Mouse (Mus musculus): Measurements from ENCODE around the gene Plbd2.
A peak's percentile ranks its signal among the peaks of the same experiment; 100 is the strongest.

Plbd2 gene

DNA sequence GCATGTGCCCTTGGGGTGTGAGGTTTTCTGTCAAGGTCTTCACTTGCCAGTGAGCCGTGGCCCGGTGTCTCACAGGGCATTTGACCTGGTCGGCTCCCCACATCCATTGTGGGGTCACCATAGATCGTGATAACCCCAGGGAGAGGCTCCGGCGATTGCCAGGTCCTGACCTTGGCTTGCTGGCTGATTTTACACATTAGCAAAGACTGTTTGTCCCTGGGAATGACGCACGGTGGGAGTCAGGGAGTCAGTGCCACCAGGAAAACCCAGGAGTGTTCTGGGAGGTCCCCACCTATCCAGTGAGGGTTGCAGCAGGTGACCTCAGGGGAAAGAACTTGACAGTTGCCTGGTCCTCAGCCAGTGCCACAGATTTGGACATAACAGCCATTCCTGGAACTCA, 30.7 kb downstream of the Plbd2 start, which contains the start of gene Sdsl:
Gene Sdsl, minus strand, starts transcription at position 41 of the 400 bp plus-strand sequence.
- DNase-seq, result no peak

DNA sequence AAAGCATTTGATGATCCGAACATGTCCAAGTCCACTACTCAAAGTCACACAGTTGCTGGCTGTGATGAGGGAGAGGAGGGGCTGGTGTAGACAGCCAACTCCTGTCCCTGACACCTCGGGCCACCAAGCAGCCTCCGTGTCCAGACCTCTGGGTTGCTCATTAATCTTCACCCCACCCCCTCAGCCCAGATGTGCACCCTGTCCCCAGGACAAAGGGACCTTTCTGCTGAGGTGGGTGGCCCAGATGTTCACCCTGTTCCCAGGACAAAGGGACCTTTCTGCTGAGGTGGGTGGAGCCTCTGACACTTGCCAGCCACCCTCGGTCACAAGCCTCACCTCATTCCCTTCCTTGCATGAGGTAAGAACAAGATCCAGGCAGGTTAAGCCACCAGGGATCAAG, 31.9 kb downstream of the Plbd2 start:
- no peak for DNase-seq

DNA sequence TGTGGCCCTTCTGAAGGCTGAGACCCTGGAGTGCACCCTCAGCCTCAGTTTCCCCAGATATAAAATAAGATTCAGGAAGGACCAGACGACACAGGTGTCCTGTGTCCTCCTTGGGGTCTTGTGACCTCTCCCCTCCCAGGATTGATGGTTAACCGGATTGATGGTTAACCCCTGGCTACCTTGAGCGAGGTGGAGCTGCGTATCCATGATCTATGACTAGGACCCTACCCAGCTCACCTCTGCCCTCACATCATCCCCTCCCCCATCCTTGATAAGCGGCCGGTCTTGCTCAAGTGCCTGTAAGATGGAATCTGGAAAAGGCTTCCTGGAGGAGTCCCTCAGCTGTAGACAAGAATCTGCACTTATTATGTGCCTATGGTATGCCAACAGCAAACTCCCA, 34.6 kb downstream of the Plbd2 start:
- no peak for DNase-seq

DNA sequence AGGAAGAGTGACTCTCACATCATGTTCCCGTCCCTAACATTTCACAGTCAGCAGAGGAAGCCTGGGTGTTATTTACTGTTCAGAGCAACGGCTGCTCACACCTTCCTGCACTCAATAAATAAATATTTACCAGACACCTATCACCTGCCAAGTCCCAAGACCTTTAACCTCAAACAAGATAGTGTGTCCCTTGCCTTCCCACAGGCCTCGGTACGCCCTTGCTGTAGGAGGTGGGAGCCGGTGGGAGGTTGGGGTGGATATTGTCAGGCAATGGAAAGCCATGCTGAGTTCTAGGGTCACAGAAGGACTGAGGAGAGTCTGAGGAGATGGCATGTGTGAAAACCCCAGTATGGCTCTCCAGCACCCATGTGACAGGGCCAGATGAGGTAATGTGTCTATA, 35.1 kb downstream of the Plbd2 start:
- DNase-seq, result no peak

GRCm38 (mm10) chr5:120467026-120467425, 36.4 kb downstream of the Plbd2 start:
- peak; percentile 33 for DNase-seq

DNA sequence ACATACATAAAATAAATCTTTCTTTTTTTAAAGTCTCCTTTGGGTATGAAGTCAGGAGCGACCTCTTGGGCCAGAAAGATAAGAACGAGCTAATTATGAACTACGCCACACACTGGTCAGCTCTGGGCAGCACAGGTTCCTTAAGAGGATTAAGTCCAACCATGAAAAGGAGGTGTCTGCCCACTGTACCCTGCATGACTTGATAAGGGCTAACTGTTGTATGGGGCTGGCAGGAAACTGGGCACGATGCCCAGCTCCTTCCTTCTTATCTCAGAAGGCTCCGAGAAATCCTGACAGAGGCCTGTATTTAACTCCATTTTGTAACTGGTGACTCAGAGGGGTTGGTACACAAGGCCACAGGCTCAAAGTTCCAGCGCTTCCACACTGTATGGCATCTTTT, 37.6 kb downstream of the Plbd2 start:
- DNase-seq, result peak; percentile 43

GRCm38 (mm10) chr5:120465062-120465461, 38.4 kb downstream of the Plbd2 start:
- no peak for DNase-seq

GRCm38 (mm10) chr5:120464321-120464720, 39.1 kb downstream of the Plbd2 start:
- DNase-seq, result no peak

DNA sequence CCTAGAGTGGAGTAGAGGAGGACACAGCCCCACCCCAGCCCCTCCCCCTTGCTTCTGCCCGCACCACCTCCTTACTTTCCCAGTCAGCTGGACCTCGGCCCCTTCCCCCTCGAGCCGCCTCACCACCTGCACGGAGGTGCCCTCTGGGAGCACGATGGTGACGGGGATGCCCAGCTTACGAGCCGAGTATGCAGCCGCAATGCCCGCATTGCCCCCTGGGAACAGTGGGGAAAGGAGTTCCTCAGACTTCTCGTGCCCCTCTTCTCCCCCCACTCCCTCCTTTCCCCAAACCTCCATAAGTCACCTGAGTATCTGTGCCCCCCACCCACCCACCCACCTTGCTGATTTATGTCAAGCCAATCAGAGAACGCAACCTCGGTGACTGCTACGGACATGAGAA, 41.5 kb downstream of the Plbd2 start:
- no peak for DNase-seq

DNA sequence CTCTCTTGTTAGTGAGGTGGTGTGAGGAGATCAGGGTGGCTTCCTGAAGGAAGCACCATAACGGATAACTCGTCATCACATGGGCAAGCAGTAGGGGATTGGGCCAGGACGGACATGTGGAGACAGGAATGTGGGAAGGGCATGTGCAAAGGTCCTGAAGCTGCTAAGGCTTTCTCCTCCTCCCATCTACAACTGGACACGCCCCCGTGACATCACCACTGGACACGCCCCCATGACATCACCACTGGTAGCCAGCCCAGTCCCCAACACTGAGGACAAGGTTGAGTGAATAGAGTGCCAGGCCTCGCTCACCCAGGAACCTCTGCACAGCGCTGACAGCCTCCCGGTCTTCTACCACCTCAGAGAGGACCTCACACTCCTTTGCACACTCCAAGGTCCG, 44.3 kb downstream of the Plbd2 start:
- DNase-seq, result peak; percentile 35

GRCm38 (mm10) chr5:120457628-120458027, 45.8 kb downstream of the Plbd2 start:
- DNase-seq, result peak; percentile 91

DNA sequence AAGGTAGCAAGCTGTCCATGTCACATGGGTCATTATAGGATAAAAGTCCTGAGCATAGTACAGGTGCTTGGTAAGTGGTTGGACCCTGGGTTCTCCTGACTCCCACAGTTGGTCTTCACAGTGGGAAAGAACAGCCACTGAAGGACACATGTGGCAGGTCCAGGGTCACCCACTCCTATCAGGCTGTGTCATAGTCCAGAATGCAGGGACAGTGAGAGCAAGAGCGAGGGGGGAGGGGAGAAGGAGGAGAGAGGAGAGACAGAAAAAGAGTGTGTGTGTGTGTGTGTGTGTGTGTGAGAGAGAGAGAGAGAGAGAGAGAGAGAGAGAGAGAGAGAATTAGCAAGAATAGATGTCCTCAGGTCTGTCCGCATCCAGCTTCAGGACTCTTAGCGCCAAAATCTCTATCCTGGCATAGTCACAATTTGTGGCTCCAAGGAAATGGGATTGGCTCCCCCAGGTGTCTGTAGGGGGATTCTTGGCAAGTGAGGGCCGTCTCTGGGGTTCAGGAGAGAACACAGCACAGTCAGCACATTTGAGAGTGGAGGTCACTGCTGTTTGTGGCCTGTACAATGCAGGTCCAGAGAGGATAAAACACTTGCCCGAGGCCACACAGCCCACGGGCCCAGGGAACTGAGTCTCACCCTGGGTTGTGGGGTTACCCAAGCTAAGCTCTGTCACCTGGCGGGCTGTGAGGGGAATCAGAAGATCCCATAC, 46.4 kb downstream of the Plbd2 start:
- DNase-seq, result no peak

- DNase-seq, result no peak
These were observed 47.2 kb downstream of the Plbd2 start for GRCm38 (mm10) chr5:120456253-120456652.

GRCm38 (mm10) chr5:120454756-120455337, 48.6 kb downstream of the Plbd2 start:
- no peak for DNase-seq

- DNase-seq, result no peak
These were observed 56.1 kb downstream of the Plbd2 start for GRCm38 (mm10) chr5:120447305-120447704.

DNA sequence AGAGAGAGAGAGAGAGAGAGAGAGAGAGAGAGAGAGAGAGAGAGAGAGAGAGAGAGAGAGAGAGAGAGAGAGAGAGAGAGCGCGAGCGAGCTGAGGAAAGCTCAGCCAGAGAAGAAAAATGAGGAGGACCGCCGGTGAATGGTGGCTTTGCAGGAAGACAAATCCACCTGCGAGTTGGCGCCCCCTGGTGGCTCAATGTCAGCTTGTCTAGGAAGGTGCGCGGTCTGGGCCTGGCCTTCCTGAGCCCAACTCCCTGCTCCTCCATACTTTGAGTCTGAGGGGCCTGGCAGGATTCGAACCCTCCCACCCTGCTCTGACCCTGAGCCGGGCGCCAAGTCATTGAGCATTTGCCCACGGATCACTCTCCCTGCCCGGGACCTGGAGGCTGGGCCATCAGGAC, 62.7 kb downstream of the Plbd2 start:
- peak; percentile 90 for DNase-seq

DNA sequence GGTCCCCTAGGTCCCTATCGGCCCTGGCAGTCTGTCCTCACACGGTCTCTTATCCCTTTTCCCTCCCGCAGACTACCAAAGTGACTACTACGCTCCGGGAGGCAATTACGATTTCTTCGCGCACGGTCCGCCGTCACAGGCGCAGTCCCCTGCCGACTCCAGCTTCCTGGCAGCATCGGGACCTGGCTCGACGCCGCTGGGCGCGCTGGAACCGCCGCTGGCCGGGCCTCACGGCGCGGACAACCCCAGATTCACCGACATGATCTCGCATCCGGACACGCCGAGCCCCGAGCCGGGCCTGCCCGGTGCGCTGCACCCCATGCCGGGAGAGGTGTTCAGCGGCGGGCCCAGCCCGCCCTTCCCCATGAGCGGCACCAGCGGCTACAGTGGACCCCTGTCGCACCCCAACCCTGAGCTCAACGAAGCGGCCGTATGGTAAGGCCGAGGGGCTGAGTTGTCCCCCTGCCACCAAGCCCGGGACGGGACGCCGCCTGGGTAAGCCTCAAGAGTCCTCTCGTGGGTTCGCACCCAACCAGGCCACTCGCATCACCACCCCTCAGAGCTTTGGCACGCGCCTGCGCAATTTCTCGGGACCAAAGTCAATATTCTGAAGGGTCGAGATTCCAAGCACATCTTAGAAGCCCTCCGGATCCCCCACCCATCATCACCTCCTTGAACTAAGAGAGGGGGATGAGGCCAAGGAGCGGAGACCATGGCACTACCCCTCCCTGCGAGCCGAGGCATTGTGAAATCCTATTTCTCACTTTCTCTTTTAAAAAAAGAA, 63.3 kb downstream of the Plbd2 start:
- peak; percentile 32 for DNase-seq

DNA sequence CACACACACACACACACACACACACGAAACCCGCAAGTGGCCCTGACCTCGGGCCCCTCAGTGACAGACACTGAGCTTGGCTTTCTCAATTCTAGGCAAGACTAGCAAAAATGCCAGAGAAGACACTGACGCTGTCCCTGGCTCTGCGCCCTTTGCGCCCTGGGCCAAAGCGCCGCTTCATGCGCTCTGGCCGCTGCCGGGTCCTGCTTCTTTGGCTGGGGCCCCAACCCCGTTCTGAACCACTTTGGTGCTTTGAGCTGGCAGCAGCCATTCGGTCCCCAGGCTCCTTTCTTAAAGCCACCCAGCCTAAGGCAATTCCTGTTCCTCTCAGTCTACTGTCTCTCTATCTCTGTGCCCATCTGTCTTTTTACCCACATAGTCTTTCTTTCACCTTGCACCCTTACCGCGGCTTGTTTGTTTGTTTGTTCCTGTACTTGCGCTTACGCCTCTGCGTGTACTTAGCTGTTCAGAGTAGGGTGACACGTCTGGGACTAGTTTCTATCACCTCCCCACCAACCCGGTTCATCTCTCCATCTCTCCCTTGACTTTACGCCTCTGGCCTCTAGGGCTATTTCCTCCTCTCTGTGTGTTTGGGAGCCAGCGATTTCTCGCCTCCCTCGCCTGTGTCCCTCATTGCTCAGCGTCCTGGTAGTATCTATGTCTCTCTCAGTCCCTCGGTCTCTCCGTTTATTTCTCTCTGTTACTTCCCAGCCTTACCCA, 64.3 kb downstream of the Plbd2 start:
- no peak for DNase-seq

- DNase-seq, result no peak
These were observed 65.0 kb downstream of the Plbd2 start for GRCm38 (mm10) chr5:120438469-120438868.

DNA sequence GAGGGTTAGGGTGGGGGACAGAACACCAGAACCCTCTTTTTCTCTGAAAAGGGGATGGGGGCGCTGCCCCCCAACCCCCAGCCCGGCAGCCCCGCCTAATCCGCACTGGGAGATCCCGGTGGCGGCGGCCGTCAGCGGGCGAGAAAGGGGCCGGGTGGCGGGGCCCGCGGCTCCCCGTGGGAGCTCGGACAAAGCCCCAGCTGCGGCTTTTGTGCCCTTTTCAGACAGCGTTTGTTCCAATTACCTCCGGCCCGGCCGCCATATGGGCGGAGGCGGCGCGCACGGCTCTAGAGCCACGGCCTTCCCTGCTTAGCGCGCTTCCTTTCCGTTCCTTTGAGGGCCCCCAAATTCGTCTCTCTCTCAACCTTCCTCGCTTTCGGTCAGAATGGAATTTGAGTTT, 65.4 kb downstream of the Plbd2 start:
- DNase-seq, result peak; percentile 76

DNA sequence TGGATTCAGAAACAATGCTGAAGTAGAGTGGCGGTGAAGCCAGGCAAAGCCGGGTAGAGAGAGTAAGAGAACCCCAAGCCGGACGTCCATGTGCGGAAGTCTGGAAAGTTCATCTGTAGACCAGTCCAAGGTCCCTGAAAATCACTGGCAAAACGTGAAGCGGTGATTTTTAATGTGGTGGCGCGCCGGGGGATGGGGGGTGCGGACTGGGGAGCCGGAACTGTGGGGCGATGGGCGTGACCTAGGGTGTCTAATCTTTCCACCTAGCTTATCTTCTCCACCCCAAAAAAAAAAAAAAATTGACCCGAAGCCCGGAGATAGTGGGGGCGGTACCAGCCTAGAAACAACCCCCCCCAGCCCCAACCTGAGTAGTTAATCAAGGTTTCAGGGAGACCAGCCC, 65.9 kb downstream of the Plbd2 start:
- no peak for DNase-seq

- DNase-seq, result no peak
These were observed 66.4 kb downstream of the Plbd2 start for GRCm38 (mm10) chr5:120436885-120437495.
